Mouse (Mus musculus) hindbrain, embryonic 11.5 days (tissue): ENCODE measurements around the gene Abhd17a. TPM values are rescaled to one million over a fixed set of nuclear protein-coding genes. Genes with fewer than 3 reads are reported as not detected.

ENCODE experiments used
- ATAC-seq: fragments of 200-750 bp; cut with Nextera tagmentation; 2 replicates; pipeline ENCODE4 v1.8.0; 2017; ENCODE audit warnings: mild to moderate bottlenecking, moderate TSS enrichment, moderate library complexity; ENCODE audit not compliant: low FRiP score
- DNase-seq: peaks from one replicate; pipeline ENCODE4 v3.0.0-alpha.2; 2015; ENCODE audit warnings: low spot score
- H3K27ac ChIP-seq: fragments of 300-500 bp; sonication (generic); 2 replicates; pipeline ENCODE4 v1.5.1; 2014; ENCODE audit warnings: mild to moderate bottlenecking, low read depth, low read length
- H3K27me3 ChIP-seq: fragments of 300-500 bp; sonication (generic); 2 replicates; pipeline ENCODE4 v1.6.1; 2014; ENCODE audit warnings: mild to moderate bottlenecking, low read length, moderate library complexity, mixed read lengths; ENCODE audit not compliant: control insufficient read depth, insufficient read depth
- H3K36me3 ChIP-seq: fragments of 300-500 bp; sonication (generic); 2 replicates; pipeline ENCODE4 v1.6.1; 2014; ENCODE audit warnings: mild to moderate bottlenecking, low read length, moderate library complexity, mixed read lengths; ENCODE audit not compliant: control insufficient read depth, insufficient read depth
- H3K4me1 ChIP-seq: fragments of 300-500 bp; sonication (generic); replicated peaks from 2 replicates; pipeline ENCODE4 v1.6.1; 2014; ENCODE audit warnings: low read length, mixed read lengths; ENCODE audit not compliant: control insufficient read depth, insufficient read depth
- H3K4me2 ChIP-seq: fragments of 300-500 bp; sonication (generic); replicated peaks from 2 replicates; pipeline ENCODE4 v1.6.1; 2014; ENCODE audit warnings: mild to moderate bottlenecking, low read depth, low read length
- H3K4me3 ChIP-seq: fragments of 300-500 bp; sonication (generic); 2 replicates; pipeline ENCODE4 v1.5.1; 2014; ENCODE audit warnings: low read depth, low read length
- H3K9ac ChIP-seq: fragments of 300-500 bp; sonication (generic); 2 replicates; pipeline ENCODE4 v1.6.1; 2014; ENCODE audit warnings: low read depth, low read length
- H3K9me3 ChIP-seq: fragments of 300-500 bp; sonication (generic); 2 replicates; pipeline ENCODE4 v1.6.1; 2016; ENCODE audit warnings: low read length; ENCODE audit not compliant: control insufficient read depth
- WGBS: fragments of 180-500 bp; shearing (Covaris S2); extraction: QIAGEN DNeasy Blood & Tissue Kit; methylation state at CpG from one replicate; pipeline ENCODE4 v1.1.7; 2014; 5-methylcytosine and 5-hydroxymethylcytosine counted together
- polyA plus RNA-seq: library from polyadenylated mRNA; unstranded; fragments of >200 nt; fragmentation: Nextera tagmentation; extraction: Ambion mirVana; gene quantifications from 2 replicates; pipeline ENCODE4 v1.2.1, GENCODE M21; 2014

Abhd17a gene
- polyA plus RNA-seq, 1 experiment from 2014 or later = 98.8 TPM

GRCm38 (mm10) chr10:80549279-80549678 is 40.9 kb downstream of the Abhd17a start:
- 90% methylated on average over 21 of the region's 21 CpGs for WGBS
- H3K36me3 ChIP-seq = 0 out of 2 replicates have a peak, but pooled peaks cover 6% of the 10 kb centered on the region

GRCm38 (mm10) chr10:80548428-80549006 is 41.6 kb downstream of the Abhd17a start:
- WGBS = 76% methylated on average over 10 of the region's 10 CpGs
- Histone ChIP-seq H3K27ac (no peak overlapping the region), H3K9ac (no peak overlapping the region), H3K9me3 (no peaks in the 10 kb centered on the region), H3K4me3 (no peak overlapping the region), H3K4me1 (no peaks in the 10 kb centered on the region), H3K27me3 (no peaks in the 10 kb centered on the region), H3K36me3 (0 out of 2 replicates have a peak, but pooled peaks cover 9% of the 10 kb centered on the region), H3K4me2 (no peak overlapping the region)
- ATAC-seq = peak; percentile 73
- peak; percentile 82 for DNase-seq

More at GRCm38 (mm10) chr10:80549279-80549678, 40.9 kb downstream of the Abhd17a start:
- DNase-seq (no peak), ATAC-seq (no peak)
- no peak overlapping the region; the same call in 1 of the 2 replicates for H3K27ac ChIP-seq
- no peak overlapping the region for H3K9ac ChIP-seq
- no peak overlapping the region for H3K4me2 ChIP-seq
- no peaks in the 10 kb centered on the region for H3K27me3 ChIP-seq
- no peaks in the 10 kb centered on the region for H3K4me1 ChIP-seq
- H3K4me3 ChIP-seq = no peak overlapping the region
- H3K9me3 ChIP-seq = no peaks in the 10 kb centered on the region

GRCm38 (mm10) chr10:80547539-80547938 is 42.6 kb downstream of the Abhd17a start:
- DNase-seq = no peak
- H3K27ac ChIP-seq = no peak overlapping the region
- H3K27me3 ChIP-seq = no peaks in the 10 kb centered on the region
- H3K9ac ChIP-seq = no peak overlapping the region
- no peak for ATAC-seq
- peaks cover 14% of the 10 kb centered on the region; the same call in 1 of the 2 replicates for H3K36me3 ChIP-seq
- 92% methylated on average over 15 of the region's 15 CpGs for WGBS
- H3K9me3 ChIP-seq = no peaks in the 10 kb centered on the region
- H3K4me1 ChIP-seq = no peaks in the 10 kb centered on the region
- no peak overlapping the region for H3K4me3 ChIP-seq
- H3K4me2 ChIP-seq = no peak overlapping the region

GRCm38 (mm10) chr10:80546945-80547344 is 43.2 kb downstream of the Abhd17a start:
- no peaks in the 10 kb centered on the region for H3K27me3 ChIP-seq
- no peak for ATAC-seq
- H3K36me3 ChIP-seq = peaks cover 15% of the 10 kb centered on the region; the same call in 1 of the 2 replicates
- H3K27ac ChIP-seq = no peak overlapping the region
- no peak overlapping the region for H3K4me2 ChIP-seq
- H3K9ac ChIP-seq = no peak overlapping the region
- no peak overlapping the region for H3K4me3 ChIP-seq
- WGBS = 95% methylated on average over 4 of the region's 4 CpGs
- DNase-seq = no peak
- H3K9me3 ChIP-seq = no peaks in the 10 kb centered on the region
- H3K4me1 ChIP-seq = no peaks in the 10 kb centered on the region

- Histone ChIP-seq H3K27me3 (no peaks in the 10 kb centered on the region), H3K4me2 (no peak overlapping the region), H3K36me3 (peaks cover 17% of the 10 kb centered on the region; the same call in 1 of the 2 replicates), H3K4me3 (no peak overlapping the region), H3K27ac (no peak overlapping the region), H3K9ac (no peak overlapping the region), H3K9me3 (no peaks in the 10 kb centered on the region), H3K4me1 (no peaks in the 10 kb centered on the region)
- DNase-seq (no peak), ATAC-seq (no peak)
- 92% methylated on average over 8 of the region's 8 CpGs for WGBS
These were observed 44.6 kb downstream of the Abhd17a start for GRCm38 (mm10) chr10:80545590-80545989.

- no peak overlapping the region for H3K4me2 ChIP-seq
- WGBS = 92% methylated on average over 14 of the region's 14 CpGs
These were observed 46.3 kb downstream of the Abhd17a start for GRCm38 (mm10) chr10:80543873-80544272.

GRCm38 (mm10) chr10:80539493-80539892 is 50.6 kb downstream of the Abhd17a start:
- no peak for DNase-seq
- peaks cover 15% of the 10 kb centered on the region for H3K27me3 ChIP-seq
- H3K9me3 ChIP-seq = no peaks in the 10 kb centered on the region
- no peak overlapping the region for H3K4me3 ChIP-seq
- H3K27ac ChIP-seq = no peak overlapping the region
- H3K4me2 ChIP-seq = no peak overlapping the region
- WGBS = 57% methylated on average over 5 of the region's 5 CpGs
- peaks cover 11% of the 10 kb centered on the region; the same call in 1 of the 2 replicates for H3K36me3 ChIP-seq
- H3K9ac ChIP-seq = no peak overlapping the region
- ATAC-seq = no peak
- no peaks in the 10 kb centered on the region for H3K4me1 ChIP-seq

More at GRCm38 (mm10) chr10:80543873-80544272, 46.3 kb downstream of the Abhd17a start:
- no peak for ATAC-seq
- H3K9ac ChIP-seq = no peak overlapping the region
- peaks cover 17% of the 10 kb centered on the region; the same call in 1 of the 2 replicates for H3K36me3 ChIP-seq
- peaks cover 3% of the 10 kb centered on the region; the same call in 1 of the 2 replicates for H3K27me3 ChIP-seq
- H3K4me1 ChIP-seq = no peaks in the 10 kb centered on the region
- no peak for DNase-seq
- no peak overlapping the region for H3K4me3 ChIP-seq
- no peaks in the 10 kb centered on the region for H3K9me3 ChIP-seq
- H3K27ac ChIP-seq = no peak overlapping the region

GRCm38 (mm10) chr10:80538710-80539394 is 51.3 kb downstream of the Abhd17a start, which contains the start of gene Atp8b3:
TSS of gene Atp8b3 (minus strand) at chr10:80539124.
- DNase-seq (peak; percentile 76), ATAC-seq (peak; percentile 44)
- H3K27ac ChIP-seq = no peak within 1 kb of the TSS
- peaks cover 11% of the 10 kb centered on the region; the same call in 1 of the 2 replicates for H3K36me3 ChIP-seq
- peaks cover 15% of the 10 kb centered on the region for H3K27me3 ChIP-seq
- WGBS = 2% methylated on average over 30 of the region's 30 CpGs
- no peaks in the 10 kb centered on the region for H3K4me1 ChIP-seq
- no peak within 1 kb of the TSS; the same call in 1 of the 2 replicates for H3K9ac ChIP-seq
- H3K4me2 ChIP-seq = peak within 1 kb of the TSS; percentile 23; the same call in 1 of the 2 replicates
- H3K4me3 ChIP-seq = 0 out of 2 replicates have a peak within 1 kb of the TSS, but pooled peaks have one; percentile 4
- no peaks in the 10 kb centered on the region for H3K9me3 ChIP-seq
